Mouse (Mus musculus) ES-Bruce4 (cell line): ENCODE data around the gene AC129217.1.
"Not testable (repeated sequence)": the region's sequence is repeated elsewhere in the genome, so short reads cannot be mapped to it uniquely, and the experiment has no call there.

Experiments
- CTCF ChIP-seq: IDR thresholded peaks from one replicate; pipeline ENCODE4 v1.8.1; 2011; ENCODE audit warnings: low read depth, low read length
- EP300 ChIP-seq: IDR thresholded peaks from 2 replicates; pipeline ENCODE4 v1.6.1; 2011; ENCODE audit warnings: low read depth, low read length; ENCODE audit not compliant: insufficient read depth
- POLR2A ChIP-seq: IDR thresholded peaks from one replicate; pipeline ENCODE4 v1.8.1; 2011; ENCODE audit warnings: low read length; ENCODE audit not compliant: insufficient read depth

- TF ChIP-seq CTCF, POLR2A, EP300: not testable (repeated sequence)
Observed at GRCm38 (mm10) chr19:8836327-8836726, 6.8 kb downstream of the AC129217.1 start.
